Mouse (Mus musculus) MEL (cell line): ENCODE data around the gene Adamtsl3.

Experiments
- MYB ChIP-seq: IDR thresholded peaks from 2 replicates; pipeline ENCODE4 v1.6.1; 2011; ENCODE audit warnings: mild to moderate bottlenecking, low read depth, low read length, improper control_type of control experiment
- ZMIZ1 ChIP-seq: IDR thresholded peaks from 2 replicates; pipeline ENCODE4 v1.6.1; 2012; ENCODE audit warnings: low read depth, mild to moderate bottlenecking, inconsistent platforms, low read length, improper control_type of control experiment, moderate library complexity
- ZNF384 ChIP-seq: IDR thresholded peaks from 2 replicates; pipeline ENCODE4 v1.6.1; 2012; ENCODE audit warnings: low read depth, mild to moderate bottlenecking, inconsistent platforms, low read length, improper control_type of control experiment

DNA sequence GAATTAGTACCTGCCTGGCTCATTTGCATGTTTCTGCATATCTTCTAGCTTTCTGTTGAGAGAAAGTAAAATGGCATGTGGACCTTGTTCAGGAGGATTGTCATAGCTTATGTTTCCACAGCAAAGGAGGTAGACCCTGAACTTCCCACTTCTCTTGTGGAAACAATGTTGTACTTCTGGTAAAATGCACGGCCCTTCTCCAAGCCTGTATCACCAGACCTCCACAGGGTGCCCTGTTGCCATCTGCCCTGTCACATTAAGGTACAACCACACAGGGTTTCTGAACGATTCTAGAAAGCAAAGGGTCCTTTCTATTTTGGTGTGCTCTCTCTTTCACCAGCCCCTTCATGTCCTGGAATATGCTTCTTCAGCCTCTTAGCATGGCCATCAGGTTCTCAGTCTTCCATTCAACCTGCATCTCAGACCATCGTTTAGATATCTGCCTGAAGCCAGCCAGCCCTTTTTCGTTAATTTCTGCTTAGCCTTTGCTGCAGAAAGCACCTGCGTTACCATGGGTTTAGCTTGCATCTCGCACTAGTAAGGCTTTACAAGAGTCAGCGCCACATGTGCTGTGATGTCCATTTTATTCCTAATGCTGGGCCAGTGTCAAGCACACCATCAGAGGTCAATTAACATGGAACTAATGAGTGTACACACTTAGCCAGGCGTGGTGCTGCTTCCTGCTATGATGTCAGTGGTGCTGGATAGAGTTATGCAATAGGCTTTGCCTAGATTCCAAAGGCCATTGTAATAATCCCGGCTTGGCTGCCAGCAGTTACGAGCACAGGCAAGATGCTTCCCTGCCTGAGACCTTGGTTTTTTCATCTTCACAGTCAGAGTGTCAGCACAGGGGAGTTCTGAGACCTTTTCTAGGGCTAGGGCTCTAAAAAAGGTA, 143.6 kb downstream of the Adamtsl3 start:
- no peak for TF ChIP-seq ZNF384
- no peak for TF ChIP-seq MYB
- no peak for TF ChIP-seq ZMIZ1
